In genomic region chr2:140065676-140066075, GRCm38 (mm10) we compare ENCODE assay signal across 8 mouse cellular contexts. TPM values are rescaled to one million over a fixed set of nuclear protein-coding genes. Genes with fewer than 3 reads are reported as not detected.
DNase-seq lines count a peak whose midpoint lies in the region; ATAC-seq lines count a peak whose summit lies in the region.

No protein-coding gene starts in this region.

- peak overlapping the region; percentile 80 for H3K4me2 ChIP-seq in lung, embryonic 15.5 days
- H3K4me2 ChIP-seq in midbrain, embryonic 11.5 days, result peak overlapping the region; percentile 60

- no peaks in the 10 kb centered on the region for H3K27me3 ChIP-seq in lung, embryonic 15.5 days
- no peaks in the 10 kb centered on the region for H3K27me3 ChIP-seq in hindbrain, embryonic 10.5 days (ENCODE audit: insufficient read depth, poor library complexity, severe bottlenecking)
- H3K27me3 ChIP-seq in midbrain, embryonic 11.5 days (ENCODE audit: control insufficient read depth, insufficient read depth, low read length), result no peaks in the 10 kb centered on the region

- no peak for ATAC-seq in lung, embryonic 15.5 days (ENCODE audit: borderline replicate concordance, extremely low read depth, low FRiP score, low TSS enrichment)
- ATAC-seq in midbrain, embryonic 11.5 days (ENCODE audit: low FRiP score), result no peak

- peak overlapping the region; percentile 78 for H3K4me3 ChIP-seq in lung, embryonic 15.5 days
- H3K4me3 ChIP-seq in hindbrain, embryonic 10.5 days, result peak overlapping the region; percentile 92
- peak overlapping the region; percentile 87 for H3K4me3 ChIP-seq in midbrain, embryonic 11.5 days (ENCODE audit: low read depth, low read length)

- WGBS in lung, embryonic 15.5 days, result 82% methylated on average over 8 of the region's 8 CpGs
- 84% methylated on average over 8 of the region's 8 CpGs for WGBS in hindbrain, embryonic 10.5 days
- WGBS in midbrain, embryonic 11.5 days, result 76% methylated on average over 8 of the region's 8 CpGs

- no peaks in the 10 kb centered on the region for H3K36me3 ChIP-seq in lung, embryonic 15.5 days
- H3K36me3 ChIP-seq in hindbrain, embryonic 10.5 days, result no peaks in the 10 kb centered on the region
- H3K36me3 ChIP-seq in midbrain, embryonic 11.5 days (ENCODE audit: control insufficient read depth, insufficient read depth, low read length), result no peaks in the 10 kb centered on the region

- H3K9me3 ChIP-seq in lung, embryonic 15.5 days, result no peaks in the 10 kb centered on the region
- H3K9me3 ChIP-seq in hindbrain, embryonic 10.5 days, result no peaks in the 10 kb centered on the region
- H3K9me3 ChIP-seq in midbrain, embryonic 11.5 days (ENCODE audit: control insufficient read depth, low read length), result no peaks in the 10 kb centered on the region

- H3K27ac ChIP-seq in lung, embryonic 15.5 days, result no peak overlapping the region
- H3K27ac ChIP-seq in hindbrain, embryonic 10.5 days, result peak overlapping the region; percentile 94; the same call in 1 of the 2 replicates
- no peak overlapping the region for H3K27ac ChIP-seq in midbrain, embryonic 11.5 days (ENCODE audit: low read depth, low read length)

- intact Hi-C loops in left cerebral cortex, postnatal 4 days (cut with DNase I), result no loop called here

- peaks cover 8% of the 10 kb centered on the region; the same call in 1 of the 2 replicates for H3K4me1 ChIP-seq in lung, embryonic 15.5 days
- H3K4me1 ChIP-seq in hindbrain, embryonic 10.5 days (replicated peaks), result peaks cover 15% of the 10 kb centered on the region
- H3K4me1 ChIP-seq in midbrain, embryonic 11.5 days (ENCODE audit: control insufficient read depth, insufficient read depth, low read length), result peaks cover 2% of the 10 kb centered on the region; the same call in 1 of the 2 replicates

- no peak for DNase-seq in lung, postnatal 4 days
- peak; percentile 28 for DNase-seq in brain, adult 2 months (ENCODE audit: low read depth, low spot score)
- no peak for DNase-seq in hindbrain, embryonic 10.5 days (ENCODE audit: low spot score)
- DNase-seq in midbrain, embryonic 11.5 days (ENCODE audit: low spot score, missing footprints), result no peak
- no peak for DNase-seq in adrenal gland, adult 18-20 months (ENCODE audit: low spot score in 2 of 2)
- DNase-seq in left cerebral cortex, adult 9 months (ENCODE audit: low spot score in 2 of 2), result no peak
- DNase-seq in left cerebral cortex, postnatal 4 days, result no peak

- H3K9ac ChIP-seq in lung, embryonic 15.5 days, result peak overlapping the region; percentile 80
- H3K9ac ChIP-seq in midbrain, embryonic 11.5 days (ENCODE audit: low read length), result no peak overlapping the region

RNA-seq across cellular contexts. Expression of gene Tasp1, which starts 0.9 kb away (rescaled TPM):
- 23.9 and 25.1 TPM in 2 replicates for polyA plus RNA-seq in lung, embryonic 15.5 days (2015; fragmentation: Nextera tagmentation; extraction: Ambion mirVana)
- 14.8 and 16.7 TPM in 2 replicates for polyA plus RNA-seq in hindbrain, embryonic 10.5 days (2016; fragmentation: Nextera tagmentation; extraction: Ambion mirVana)
- 14.8 and 16.8 TPM in 2 replicates for polyA plus RNA-seq in midbrain, embryonic 11.5 days (2014; fragmentation: Nextera tagmentation; extraction: Ambion mirVana)
- 1 to 10 TPM; 8.0 to 9.1 TPM for total RNA-seq in adrenal gland, adult 18-20 months (2021)
- total RNA-seq in left cerebral cortex, postnatal 4 days (2021), result 10 to 100 TPM; 22.9 to 23.5 TPM
